Mouse (Mus musculus) heart, adult 11 months (tissue): ENCODE results near the gene Hspb1.
A peak's percentile ranks its signal among the peaks of the same experiment; 100 is the strongest.

Source experiments
- DNase-seq: peaks from one replicate; pipeline ENCODE4 v3.0.0; 2022

Hspb1 gene

DNA sequence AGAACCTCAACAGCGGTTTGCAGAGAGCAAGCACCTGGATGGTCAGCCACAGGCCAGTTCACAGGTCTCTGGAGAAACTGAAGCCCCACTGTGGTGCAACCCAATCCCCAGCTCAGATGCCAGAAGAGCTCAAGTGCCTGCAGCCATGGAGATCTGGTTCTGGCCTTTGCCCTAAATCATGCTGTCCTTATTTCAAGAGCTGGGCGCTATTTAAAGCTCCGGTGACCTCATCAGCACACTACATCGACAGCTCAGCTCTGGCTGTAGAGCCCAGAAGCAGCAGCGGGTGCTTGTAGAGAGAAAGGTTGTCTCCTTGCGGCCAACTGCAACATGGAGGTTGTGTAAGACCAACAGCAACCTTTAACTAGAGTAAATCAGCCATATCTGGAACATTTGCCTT, 26.4 kb downstream of the Hspb1 start:
- DNase-seq, result peak; percentile 98

DNA sequence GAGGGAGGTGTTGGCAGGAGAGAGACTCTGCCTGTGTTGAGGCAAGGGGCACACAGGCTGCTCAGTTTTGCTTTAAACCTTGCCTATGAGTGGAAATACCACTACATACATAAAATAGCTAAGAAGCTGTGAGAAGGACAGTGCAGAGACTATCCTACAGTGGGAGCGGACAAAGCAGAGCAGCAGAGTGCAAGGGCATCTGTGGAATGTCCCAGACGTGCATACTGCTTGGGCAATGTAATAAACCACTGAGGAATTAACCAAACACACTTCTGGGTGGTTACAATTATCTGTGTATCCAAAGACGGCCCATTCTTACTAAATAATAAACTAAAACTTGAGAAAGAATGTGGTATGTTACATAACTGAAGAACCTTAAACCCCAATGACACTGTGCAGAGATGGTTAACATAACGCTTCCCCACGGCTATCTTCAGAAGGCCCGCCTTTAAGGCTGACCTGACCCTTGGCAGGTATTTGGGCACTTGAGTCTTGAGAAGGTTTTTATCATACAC, 28.4 kb downstream of the Hspb1 start:
- no peak for DNase-seq

DNA sequence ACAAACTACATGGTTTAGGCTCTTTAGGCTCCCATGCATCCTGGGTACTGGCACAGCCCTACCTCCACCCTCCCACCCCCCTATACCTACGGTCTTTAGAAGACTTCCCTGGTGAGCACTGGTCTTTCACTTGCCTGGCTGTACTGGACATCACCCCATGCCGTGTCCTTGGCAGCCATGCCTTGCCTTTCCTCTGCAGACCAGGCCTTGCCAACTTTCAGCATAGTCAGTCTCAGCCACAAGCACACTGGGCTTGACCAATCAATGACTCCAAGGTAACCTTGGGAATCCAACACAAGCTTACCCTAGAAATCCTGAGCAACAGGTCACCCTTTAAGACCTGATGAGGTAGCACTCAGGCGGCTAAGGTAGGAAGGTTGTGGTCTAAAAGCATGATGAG, 28.9 kb downstream of the Hspb1 start:
- DNase-seq, result peak; percentile 93

DNA sequence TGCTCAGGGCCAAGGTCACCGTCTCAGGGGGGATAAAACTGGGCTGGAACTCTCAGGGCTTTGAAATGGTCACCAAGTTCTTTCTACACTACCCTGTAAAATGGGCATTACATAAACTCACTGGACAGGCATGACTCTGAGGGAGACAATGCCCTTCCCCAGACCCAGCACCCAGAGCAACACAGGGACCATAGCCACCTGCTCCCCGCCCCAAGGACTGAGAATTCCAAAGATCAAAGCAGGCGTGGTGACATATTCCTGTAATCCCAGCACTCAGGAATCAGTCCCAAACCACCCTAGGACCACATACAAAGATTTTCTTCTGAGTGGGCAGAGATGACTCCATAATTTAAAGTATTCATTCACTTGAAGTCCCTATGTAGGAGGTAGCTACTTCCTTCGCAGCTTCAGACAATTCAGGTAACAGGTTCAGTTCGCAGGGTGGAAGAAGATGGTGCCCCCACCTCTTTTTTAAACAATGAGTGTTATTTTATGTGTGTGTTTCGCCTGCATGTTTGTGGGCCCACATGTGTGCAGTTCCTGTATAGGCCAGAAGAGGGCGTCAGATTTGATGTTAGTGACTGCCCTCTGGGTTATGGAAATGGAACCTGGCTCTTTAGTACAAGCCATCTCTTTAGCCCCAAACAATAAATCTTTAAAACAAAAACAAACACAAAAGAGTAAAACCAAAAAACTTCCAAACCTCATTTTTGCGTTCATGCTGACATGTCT, 29.8 kb downstream of the Hspb1 start:
- peak; percentile 87 for DNase-seq

DNA sequence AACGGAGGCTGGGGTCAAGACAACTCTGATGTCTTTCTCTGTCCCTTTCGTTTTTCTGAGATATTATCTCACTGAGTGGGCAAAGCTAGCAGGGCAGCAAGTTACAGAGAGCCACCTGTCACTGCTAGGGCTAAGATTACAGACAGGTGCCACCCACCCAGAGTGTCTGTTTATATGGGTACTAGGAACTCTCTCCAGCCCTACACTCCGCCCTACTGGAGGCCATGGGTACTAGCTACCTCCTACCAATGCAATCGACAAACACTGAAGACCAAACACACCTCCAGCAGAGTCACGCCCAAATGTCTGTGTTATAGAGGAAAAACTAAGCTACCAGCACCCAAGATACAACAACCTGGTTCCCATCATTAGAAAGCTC, 30.3 kb downstream of the Hspb1 start:
- no peak for DNase-seq

DNA sequence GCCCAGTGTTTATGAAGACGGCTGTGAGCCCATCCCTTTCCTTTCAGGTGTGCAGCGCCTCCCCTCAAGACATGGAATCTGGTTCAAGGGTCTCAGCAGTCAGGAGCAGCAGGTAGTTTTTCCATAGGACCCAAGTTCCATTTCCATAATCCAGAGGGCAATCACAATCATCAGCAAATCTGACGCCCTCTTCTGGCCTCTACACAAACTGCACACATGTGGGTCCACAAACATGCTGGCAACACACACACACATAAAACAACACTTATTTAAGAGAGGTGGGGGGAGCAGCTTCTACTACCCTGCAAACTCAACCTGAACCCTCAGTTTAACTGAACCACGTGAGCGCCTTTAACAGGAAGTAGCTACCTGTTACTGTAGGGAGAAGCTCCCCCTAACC, 30.9 kb downstream of the Hspb1 start:
- DNase-seq, result no peak

DNA sequence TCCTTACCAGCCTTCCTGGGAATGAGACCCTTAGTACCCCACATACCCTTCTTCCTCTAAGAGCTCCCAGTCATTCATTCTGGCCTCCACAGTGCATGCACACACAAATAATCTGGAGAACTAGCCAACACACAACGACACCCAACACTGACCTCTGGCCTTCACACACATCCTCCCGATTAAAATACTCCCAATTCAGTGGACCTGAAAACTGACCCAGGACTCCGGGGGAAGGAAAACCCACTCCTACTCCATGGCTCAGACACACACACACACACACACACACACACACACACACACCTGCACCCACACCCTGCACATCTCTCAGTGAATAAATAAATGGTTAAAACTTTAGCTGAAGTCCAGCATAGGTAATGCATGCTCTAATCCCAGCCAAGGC, 32.2 kb downstream of the Hspb1 start:
- DNase-seq, result no peak

DNA sequence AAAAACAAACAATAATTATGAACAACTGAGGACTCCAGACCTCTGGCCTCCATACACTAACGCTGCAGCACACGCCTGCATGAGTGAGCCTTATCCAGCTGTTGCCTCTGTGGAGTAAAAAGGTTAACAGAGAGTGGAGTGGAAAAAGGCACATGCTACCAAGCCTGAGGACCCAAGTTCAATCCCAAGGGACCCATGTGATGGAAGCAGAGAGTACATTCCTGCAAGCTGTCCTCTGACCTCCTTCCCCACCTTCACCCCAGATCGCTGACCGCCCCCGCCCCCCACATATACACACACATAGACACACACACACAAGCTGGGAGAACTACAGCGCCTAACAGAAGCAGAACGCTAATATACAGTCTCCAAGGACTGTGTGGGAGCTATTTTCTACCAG, 36.2 kb downstream of the Hspb1 start:
- DNase-seq, result peak; percentile 88

DNA sequence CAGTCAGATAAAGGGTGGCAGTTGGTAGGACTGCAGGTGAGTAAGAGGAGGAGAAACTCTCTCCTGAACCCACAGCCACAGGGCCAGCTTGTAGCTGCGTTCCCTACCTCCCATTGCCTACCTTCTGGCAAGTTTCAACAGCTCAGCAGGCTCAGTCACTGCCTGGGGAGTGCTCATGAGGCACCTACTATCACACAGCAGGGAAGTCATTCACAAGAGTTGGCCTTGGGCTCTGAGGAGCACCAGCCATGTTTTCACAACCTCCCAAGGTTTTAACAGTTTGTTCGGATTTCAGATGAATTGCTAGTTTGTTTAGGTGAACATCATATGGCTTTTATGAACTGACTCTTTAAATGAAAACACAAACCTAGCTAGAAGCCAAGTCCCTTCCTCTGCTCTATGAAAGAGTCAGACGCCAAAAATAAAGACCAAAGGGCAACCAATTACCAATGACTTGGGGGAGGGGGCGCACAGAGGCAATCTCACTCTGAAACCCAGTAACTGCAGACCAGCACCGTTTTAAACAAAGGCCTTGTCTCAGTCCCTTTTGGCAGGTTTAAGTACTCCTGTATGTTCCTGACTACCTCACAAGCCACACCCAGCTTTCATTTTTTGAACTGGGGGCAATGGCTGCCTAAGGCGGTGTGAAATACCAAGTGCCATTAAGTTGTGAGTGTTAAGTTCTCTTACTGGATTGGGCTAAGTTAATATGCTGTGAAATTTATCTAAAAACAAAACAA, 42.1 kb downstream of the Hspb1 start:
- no peak for DNase-seq

DNA sequence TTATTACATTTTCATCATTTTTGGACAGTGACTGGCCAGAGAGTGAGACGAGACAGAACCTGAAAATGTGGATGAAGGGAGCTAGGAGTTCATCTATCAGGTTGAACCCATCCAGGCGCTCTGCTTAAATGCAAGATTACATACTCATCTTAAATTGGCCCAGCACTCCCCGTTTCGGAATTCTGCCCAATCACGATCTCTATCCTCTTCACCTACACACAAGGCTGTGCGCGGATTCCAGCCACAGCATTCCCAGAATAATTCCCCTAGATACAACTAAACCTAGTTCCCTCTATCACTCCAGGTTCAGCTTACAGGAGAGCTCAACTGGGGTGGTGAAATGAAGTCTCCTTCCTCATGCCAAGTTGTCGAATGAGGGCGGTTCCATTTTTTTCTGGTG, 43.8 kb downstream of the Hspb1 start:
- no peak for DNase-seq

DNA sequence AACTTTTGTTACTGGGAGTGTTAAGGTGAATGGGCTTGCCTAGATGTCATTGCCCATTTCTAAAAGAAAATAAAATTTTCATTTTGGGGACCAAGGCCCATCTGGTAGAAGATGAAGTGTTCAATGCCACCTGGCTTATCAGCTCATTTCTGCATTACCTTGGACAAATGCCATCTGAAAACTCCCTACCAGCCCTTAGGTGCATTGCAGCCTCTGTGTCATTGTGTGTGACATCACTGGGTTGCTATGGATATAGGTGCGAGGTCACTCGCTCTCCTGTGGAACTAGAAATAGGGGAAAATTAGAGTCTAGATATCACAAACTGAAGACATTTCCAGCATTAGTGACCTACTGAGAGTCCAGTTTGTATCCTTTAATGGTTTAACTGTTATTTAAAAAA, 44.6 kb downstream of the Hspb1 start:
- no peak for DNase-seq

DNA sequence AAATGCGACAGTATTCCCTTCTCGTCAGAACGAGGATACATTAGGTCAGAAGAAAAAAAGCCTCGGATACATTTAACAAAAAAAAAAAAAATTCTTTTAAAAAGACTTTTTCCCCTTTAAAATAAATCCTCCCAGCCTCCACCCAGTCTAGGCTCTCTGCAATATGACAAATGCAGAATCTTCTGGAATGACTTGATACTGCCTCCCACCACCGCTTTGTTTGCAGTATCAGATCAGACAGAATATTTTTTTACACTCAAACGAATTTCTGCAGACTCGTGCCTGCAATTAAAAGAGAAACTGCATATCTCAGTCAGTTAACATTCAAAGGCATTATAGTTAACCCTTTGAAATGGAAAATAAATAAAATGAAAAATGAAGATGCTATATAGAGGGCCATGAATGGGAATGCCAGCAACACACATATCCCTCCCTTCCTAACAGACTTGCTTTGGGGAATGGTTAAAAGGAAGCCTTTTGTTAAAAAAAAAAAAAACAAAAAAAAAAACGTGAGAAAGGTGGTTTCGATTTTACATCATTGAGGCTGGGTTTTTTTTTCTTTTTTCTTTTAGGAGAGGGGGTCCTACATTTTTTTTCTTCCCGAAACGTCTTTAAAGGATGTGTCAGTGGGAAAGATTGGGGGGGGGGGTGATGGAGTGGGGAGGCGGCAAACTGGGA, 45.6 kb downstream of the Hspb1 start:
- no peak for DNase-seq

DNA sequence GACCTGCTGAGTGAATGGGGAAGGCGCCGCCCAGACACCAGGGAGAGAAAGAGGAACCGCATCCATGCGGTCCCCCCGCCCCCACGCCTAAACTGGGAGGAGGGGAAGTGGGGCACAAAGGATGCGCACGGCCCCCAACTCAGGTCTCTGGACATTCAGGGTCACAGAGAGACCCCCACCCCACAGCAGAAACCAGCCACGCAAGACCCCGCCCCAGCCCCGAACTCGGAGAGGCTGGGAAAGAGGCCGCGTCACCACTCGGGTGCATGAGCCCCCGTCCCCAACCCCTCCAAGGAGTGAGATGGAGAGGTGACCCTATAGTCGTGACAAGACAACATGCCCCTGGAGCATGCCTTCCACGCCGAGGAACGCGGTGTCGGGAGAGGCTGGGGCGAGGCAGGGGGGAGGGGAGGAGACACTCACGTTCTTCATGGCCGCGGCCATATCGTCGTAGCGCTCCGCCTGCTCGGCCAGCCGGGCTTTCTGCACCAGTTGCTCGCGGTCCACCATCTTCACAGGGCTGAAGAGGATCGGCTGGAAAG, 46.3 kb downstream of the Hspb1 start:
- DNase-seq, result peak; percentile 98

DNA sequence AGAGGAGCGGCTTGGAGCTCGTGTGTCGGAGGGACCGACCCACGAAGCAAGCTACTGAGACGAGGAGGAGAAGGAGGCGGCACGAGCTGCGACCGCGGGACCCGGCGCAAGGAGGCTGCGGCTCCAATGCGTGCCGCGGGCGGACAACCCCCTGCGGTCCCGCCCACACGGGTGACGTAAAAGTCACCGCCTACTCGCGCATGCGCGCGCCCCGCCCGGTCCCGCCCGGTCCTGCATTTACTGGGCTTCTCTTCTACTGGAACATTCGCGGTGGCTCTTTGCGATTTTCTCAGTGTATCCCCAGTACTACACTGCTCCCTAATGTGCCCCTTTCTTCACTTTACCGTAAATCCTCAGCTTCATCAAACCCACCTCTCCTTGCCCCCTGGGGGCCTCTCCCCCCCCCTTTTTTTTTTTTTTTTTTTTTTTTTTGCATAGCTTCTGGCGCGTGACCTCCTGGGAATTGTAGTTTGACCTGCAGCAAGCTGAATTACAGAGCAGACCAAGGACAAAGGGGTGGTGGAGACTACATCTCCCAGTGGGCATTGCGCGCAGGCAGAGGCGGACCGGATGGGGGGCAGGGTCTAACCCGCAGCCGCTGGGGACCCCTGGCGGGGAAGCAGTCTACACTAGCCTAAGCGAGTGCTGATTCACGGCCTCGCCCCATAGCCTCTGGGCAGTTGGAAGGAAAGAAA, 46.9 kb downstream of the Hspb1 start, which contains the start of gene Ywhag:
Ywhag (minus strand) TSS at position 136 of the 695 bp plus-strand sequence.
- DNase-seq, result peak; percentile 100

DNA sequence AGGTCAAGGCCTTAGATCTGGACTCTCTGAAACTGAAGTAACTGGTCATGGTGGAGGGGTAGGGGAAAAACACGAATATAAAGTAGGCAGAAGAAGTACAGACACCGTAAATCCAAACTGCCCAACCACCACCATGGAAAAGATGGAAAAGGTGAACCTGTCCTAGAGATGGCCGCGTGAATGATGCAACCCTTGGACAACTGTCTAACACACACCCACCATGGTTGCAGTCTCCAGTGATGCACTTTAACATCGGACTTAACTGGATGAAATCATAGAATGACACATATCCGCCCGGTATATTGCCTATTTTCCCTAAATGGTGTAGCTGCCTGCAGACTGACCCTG, 47.4 kb downstream of the Hspb1 start:
- no peak for DNase-seq

DNA sequence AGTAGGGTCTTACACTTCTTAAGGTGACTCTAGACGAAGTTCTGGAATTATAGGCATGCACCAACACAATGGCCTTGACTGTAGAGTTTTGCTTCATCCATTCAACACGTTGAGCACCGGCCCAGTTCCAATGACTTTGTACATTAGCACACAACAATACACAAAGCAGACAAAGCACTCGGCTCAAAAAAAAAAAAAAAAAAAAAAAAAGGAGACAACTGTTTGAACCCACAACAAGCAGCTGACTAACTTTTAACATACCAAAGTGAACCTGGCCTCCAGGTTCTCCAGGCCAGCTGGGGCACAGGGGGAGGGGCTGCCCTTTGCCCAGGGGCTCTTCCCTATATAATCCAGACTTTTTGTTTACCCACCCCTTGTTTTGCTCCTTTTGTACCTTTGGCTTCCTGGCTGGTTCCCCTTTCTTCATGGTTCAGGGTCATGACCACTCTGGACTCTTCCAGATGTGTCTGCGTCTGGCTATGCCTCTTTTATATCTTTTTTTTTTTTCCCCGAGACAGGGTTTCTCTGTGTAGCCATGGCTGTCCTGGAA, 48.0 kb downstream of the Hspb1 start:
- peak; percentile 87 for DNase-seq
